Mouse (Mus musculus): Measurements from ENCODE around the gene Nat8f5.
"Not testable (repeated sequence)": the region's sequence is repeated elsewhere in the genome, so short reads cannot be mapped to it uniquely, and the experiment has no call there.

Gene Nat8f5

DNA sequence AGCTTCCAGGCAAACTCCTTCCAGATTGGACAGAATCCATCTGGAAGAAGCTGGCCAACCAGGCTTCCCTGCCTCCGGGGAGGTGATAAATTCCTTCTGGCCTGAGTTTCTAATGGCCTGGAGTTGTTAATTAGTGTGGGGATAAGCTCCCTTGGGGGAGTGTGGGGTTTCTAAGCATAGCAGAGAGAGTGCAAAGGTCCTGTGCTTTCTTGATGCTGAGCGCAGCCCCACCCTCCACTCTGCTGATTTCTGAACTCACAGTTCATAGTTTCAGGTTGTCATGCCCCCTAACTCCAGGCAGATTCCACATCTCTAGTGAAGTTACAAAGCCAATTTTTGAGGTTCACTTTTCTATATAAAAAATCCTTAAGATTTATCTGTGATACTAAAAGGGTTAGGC, 14.3 kb upstream of the Nat8f5 start:
- DNase-seq: not testable (repeated sequence)

DNA sequence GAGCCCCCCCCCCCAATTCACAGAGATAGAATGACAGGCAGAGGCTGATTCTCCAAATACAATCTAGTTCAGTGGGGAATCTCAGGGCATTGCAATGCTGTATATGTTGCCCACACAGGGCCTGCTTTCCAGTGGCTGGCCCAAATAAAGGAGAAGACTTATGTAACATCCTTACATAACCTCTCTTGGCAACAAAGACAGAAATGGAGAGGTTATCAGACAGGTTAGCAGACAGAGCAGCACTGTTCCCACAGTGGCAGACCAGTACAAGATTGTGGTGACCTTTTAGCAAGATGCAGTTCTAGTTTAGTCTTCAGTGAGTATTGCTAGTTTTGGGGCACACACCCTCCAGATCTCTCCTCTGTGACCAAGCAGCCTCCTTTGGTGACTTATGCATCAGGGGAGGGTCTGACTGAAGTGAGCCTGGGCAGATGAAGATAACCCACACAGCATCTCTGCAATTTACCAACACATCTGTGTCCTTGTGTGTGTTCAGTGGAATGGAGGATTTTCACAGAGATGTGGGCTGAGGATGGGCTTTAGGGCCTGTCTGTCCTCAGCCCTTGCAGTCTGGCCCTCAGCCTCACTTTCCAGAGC, 13.8 kb upstream of the Nat8f5 start:
- DNase-seq: not testable (repeated sequence)

DNA sequence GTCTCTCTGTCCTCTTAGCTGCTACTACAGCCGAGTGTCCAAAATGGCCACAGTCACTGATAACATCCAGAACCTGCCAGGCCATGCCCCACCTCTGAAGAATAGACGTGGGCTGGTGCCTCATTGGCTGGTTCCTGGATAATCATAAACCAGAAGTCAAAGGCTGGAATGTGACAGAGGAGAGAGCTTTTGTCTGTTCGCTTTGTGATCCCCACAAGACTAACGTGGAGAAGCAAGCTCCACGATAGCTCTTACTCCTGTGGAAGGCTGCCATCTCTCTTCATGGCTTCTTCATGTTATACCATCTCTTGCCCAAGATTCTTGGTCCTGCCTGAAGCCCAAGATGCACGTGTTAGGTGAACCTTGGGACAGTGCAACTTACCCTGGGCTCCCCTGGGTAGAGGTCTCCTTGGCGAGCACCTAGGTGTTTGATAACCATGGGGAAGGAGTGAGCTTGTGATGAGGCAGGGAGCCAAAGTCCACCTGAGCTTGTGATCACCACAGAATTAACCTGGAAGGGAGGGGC, 11.1 kb upstream of the Nat8f5 start, which contains the start of gene Nat8:
Gene Nat8, minus strand, starts transcription at position 287 of the 526 bp plus-strand sequence.
- DNase-seq: no peak

DNA sequence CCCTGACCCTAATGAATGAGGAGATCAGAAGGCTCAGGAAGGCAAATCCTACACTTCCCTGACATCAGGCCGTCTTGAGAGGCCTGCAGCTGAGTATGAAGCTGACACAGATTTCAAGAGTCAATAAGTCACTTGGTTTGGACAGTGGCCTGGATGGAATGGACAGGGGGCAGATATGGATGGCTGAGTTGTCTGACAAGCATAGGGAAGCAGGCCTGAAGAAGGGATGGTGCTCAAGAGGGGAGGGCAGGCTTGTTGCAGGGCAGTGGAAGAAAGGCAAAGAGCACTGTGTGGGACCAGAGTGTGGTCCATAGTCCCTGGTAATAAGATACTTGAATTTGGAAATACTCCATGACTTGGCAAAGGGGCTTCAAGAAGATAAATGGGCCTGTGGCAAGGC, 8.7 kb upstream of the Nat8f5 start:
- DNase-seq: no peak

DNA sequence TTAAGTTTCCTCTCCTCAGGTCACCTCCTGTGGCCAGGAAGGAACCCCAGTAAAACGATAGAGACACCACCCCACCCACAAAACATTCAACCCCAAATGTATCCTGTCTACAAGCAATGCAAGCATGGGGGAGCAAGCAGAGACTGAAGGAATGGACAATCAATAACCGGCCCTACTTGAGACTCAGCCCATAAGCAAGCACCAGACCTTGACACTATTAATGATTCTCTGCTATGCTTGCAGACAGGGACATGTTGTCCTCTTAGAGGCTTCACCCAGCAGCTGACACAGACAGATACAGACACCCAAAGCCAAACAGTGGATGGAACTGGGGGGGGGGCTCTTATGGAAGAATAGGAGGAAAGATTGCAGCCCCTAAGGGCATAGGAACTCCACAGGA, 5.1 kb upstream of the Nat8f5 start:
- DNase-seq: no peak

DNA sequence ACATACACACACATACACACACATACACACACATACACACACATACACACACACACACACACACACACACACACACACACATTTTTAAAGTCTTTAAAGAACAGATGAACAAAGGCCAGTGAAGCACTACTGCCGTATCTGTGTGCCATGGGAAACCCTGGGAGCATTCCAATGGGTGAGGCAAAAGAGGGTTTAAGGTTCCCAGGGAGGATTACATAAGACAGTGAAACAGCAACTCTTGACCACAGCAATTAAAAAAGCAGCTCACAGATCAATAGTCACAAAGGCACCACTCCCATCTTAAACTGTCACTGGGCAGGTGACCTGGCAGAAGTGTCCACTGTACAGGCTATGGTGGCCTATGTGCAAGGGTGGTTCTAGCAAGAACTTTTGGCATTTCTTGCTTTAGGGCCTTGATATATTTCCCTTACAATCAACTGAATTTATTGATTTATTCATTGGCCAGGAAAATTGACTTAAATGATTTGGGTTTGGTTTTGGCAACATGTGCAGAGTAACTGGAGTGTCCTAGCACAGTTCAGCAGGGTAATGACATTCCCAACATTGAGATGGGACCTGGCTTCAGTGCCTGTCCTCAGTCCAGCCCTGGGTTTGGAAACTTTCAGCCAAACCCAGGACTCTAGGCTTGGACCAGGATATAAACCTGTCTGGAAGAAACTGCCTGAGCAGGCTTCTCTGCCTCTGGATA, 2.8 kb upstream of the Nat8f5 start:
- DNase-seq: no peak

DNA sequence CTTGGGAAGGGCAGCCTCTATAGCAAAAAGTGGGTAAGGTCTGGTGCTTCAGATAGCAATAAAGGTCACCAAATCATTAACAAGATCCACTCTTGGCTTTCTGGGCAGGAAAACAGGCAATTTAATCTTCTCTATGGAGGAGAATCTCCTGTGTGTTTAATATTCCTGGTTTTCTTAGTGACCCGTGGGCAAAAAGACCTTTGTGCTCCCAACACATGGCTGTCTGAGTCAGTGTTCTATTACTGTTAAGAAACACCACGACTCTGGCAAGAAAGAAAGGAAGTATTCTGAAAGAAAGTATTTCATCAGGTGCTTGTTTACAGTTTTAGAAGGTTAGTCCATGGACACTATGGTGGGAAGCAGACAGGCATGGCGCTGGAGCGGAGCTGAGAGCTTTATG, 1.5 kb upstream of the Nat8f5 start:
- no peak for DNase-seq

DNA sequence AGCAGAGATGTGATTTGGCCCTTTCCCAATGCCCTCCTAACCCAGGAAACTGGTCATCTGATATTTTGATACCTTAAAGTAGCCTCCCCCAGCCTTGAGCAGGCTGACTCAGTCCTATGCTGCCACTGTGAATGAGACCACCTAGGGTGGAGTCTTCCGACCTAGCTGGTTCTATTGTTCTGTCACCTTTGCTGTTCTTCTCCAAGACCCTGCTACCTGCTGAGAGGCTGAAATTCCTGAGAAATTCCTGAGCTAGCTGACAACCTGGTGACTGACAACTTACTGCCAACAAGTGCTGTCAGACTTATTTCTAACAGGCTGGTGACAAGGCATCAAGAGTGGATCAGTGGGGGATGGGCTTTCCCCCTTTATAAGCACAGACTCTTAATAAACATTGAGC, 2.4 kb downstream of the Nat8f5 start:
- DNase-seq: no peak

DNA sequence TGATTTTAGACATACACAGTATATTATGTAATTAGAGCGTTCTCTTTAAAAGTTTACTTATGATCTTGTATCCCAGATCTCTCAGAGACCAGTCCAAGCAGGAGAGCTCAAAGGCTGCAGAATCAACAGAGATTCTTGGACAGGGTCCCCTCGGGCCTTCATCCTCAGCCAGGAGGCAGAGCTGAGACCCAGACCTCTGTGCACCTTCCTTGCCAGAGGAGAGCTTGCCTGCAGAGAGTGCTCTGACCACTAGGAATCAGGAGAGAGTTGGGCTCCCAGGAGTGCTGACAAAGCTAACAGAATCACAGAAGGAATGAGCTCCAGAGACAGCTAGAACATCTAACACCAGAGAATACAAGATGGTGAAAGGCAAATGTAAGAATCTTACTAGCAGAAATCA, 7.4 kb downstream of the Nat8f5 start:
- no peak for DNase-seq

DNA sequence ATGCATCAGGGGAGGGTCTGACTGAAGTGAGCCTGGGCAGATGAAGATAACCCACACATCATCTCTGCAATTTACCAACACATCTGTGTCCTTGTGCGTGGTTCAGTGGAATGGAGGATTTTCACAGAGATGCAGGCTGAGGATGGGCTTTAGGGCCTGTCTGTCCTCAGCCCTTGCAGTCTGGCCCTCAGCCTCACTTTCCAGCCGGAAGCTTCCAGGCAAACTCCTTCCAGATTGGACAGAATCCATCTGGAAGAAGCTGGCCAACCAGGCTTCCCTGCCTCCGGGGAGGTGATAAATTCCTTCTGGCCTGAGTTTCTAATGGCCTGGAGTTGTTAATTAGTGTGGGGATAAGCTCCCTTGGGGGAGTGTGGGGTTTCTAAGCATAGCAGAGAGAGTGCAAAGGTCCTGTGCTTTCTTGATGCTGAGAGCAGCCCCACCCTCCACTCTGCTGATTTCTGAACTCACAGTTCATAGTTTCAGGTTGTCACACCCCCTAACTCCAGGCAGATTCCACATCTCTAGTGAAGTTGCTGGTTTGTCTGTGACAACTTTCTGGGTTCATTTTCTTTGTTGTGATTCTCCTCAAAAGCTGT, 9.7 kb downstream of the Nat8f5 start:
- DNase-seq: not testable (repeated sequence)

DNA sequence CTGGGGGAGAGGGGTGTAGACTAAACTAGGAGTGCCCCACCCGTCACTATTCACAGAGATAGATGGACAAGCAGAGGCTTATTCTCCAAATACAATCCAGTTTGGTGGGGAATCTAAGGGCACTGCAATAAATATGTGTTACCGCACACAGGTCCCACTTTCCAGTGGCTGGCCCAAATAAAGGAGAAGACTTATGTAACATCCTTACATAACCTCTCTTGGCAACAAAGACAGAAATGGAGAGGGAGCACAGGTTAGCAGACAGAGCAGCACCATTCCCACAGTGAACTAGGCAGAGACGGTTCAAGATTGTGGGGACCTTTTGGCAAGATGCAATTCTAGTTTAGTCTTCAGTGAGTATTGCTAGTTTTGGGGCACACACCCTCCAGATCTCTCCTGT, 10.3 kb downstream of the Nat8f5 start:
- DNase-seq: not testable (repeated sequence)

DNA sequence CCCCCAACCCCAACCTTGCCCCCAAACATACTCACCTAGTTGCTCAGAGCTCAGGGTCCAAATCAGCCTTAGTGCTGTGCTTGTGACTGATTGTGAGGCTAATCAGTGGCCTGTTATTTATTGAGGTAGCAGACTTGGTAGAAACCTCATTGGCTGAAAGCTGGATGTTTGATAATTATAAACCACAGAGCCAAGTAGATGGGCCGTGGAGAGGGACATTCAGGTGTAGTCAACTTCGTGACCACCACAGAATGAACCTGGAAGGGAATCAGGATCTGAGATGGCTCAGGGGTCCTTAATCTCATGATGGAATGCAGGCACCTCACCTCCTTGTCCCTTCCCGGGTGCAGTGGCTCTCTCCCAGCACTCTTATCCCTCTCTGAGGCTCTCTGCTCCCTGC, 11.0 kb downstream of the Nat8f5 start:
- not testable (repeated sequence) for DNase-seq

DNA sequence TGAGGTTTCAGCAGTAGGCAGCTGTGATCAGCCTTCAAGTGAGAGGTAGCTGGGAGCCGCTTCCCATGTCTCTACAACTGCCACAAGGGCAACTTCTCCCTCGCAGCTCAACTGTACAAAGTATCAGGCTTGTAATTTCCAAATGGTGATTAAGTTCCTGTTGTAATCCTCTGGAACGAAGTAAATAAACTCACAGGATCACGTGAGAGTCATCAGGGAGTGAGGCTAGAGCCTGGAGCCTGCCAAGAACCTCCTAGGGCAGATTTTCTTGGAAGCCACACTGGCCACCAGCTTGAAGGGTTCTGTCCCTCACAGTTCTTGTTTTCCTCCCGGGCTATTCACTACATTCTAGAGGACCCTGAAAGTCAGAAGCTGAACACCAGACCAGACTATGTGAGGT, 17.6 kb downstream of the Nat8f5 start:
- not testable (repeated sequence) for DNase-seq
